Mouse (Mus musculus) frontal cortex, adult (tissue): Measurements from ENCODE around the gene Snap47.
"Not testable (repeated sequence)": the region's sequence is repeated elsewhere in the genome, so short reads cannot be mapped to it uniquely, and the experiment has no call there.

Experiments used
- ATAC-seq: cut with Nextera tagmentation; 2 replicates; pipeline ENCODE4 v1.9.2; 2017; ENCODE audit warnings: mild to moderate bottlenecking, moderate library complexity, mixed read lengths; ENCODE audit not compliant: low TSS enrichment

Snap47 gene

DNA sequence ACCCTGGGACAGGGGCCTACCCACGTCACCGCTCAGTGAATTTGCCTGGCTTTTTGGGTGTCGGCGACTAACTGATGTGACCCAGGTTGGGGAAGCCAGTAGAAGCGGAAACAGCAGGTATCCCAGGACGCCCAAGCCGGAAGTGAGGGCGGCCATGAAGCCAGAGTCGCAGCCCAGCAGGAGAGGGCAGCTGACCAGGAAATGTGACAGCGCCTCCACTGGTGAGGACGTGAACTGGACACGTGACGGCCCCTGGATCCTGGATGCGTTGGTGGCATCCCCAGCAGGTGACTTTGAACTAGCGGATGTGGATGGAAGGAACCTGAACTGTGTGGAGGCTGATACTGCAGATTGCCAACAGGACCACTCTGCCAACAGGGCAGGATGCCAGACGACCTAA lies 75.5 kb downstream of the Snap47 start, which contains the start of gene Prss38:
Gene Prss38, minus strand, starts transcription at position 183 of the 400 bp plus-strand sequence.
- no peak for ATAC-seq

- ATAC-seq = no peak
These were observed 81.1 kb downstream of the Snap47 start for GRCm38 (mm10) chr11:59369848-59370247.

DNA sequence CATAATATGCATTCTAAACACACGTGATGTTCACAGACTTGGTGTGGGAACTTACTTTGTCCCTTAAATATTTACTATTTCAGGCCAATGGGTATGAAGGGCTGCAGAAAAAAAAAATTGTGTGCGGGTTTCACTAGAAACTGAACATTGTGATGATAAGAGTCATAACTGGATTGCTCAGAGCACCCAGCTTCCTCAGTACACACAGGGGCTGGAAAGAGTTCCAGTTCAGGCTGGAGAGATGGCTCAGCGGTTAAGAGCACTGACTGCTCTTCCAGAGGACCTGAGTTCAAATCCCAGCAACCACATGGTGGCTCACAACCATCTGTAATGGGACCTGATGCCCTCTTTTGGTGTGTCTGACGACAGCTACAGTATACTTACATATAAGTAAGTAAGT lies 83.0 kb downstream of the Snap47 start:
- ATAC-seq = not testable (repeated sequence)

GRCm38 (mm10) chr11:59366633-59367032 lies 84.4 kb downstream of the Snap47 start:
- ATAC-seq = no peak

DNA sequence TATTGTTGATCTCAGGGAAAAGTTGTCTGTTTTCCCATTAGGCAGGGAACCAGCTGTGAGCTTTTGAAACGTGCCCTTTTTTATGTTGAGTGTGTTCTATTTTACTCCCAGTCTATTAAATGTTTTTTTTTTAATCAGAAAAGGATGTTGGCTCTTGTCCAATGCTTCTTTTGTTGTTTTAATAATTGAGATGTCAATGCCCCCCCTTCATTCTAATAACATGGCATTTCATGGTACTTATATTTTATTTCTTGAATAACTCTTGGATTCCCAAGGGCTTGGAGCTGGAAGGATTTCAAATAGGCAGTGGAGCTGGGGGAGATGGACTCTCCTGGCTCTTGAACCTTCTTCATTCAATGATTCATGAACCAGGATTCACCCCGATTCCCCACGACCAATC lies 85.0 kb downstream of the Snap47 start:
- no peak for ATAC-seq

GRCm38 (mm10) chr11:59364417-59364816 lies 86.6 kb downstream of the Snap47 start:
- ATAC-seq = no peak

DNA sequence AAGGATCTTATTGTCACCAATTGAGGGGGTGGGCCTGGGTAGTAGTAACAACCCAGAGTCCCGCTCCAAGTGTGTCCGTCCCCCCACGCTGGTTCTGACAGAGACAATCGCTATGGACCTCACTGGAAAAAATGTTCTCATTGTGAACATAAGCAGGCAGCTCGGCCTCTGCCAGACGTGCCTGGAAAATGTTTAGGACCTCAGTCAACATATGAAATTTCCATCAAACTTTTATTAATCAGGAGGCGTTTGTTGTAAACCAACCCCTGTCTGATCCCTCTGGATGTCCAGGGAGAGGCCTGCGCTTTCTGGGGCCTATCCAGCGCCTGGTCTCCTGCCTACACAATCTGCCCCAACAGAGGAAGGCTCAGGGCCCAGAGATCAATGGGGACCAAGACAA lies 87.0 kb downstream of the Snap47 start:
- no peak for ATAC-seq

GRCm38 (mm10) chr11:59361291-59361690 lies 89.7 kb downstream of the Snap47 start:
- ATAC-seq = no peak
